Mouse (Mus musculus) common myeloid progenitor, adult 5-6 weeks (primary cell): ENCODE data around the gene Rgs7bp. TPM values are rescaled to one million over a fixed set of nuclear protein-coding genes. Genes with fewer than 3 reads are reported as not detected.

Experiments used
- ATAC-seq: replicated peaks from 2 replicates; pipeline ENCODE4 v1.8.0; 2016; ENCODE audit warnings: low read depth, mild to moderate bottlenecking, moderate TSS enrichment, inconsistent platforms; ENCODE audit not compliant: poor library complexity, severe bottlenecking
- total RNA-seq: library from RNA; stranded (forward); fragments of 200-1000, 187-1606 nt; gene quantifications from 2 replicates; pipeline ENCODE4 v1.2.3, GENCODE M21; 2017

Rgs7bp gene
- 1.7 and 3.0 TPM in 2 replicates for total RNA-seq

- ATAC-seq: peak; percentile 66
These were observed at the start of gene Rgs7bp for GRCm38 (mm10) chr13:105054181-105054940. Rgs7bp (minus strand) TSS chr13:105054930.

GRCm38 (mm10) chr13:105104385-105104784 lies 49.7 kb upstream of the Rgs7bp start:
- ATAC-seq: no peak

GRCm38 (mm10) chr13:105100705-105101104 lies 46.0 kb upstream of the Rgs7bp start:
- ATAC-seq: no peak

- no peak for ATAC-seq
These were observed 41.6 kb upstream of the Rgs7bp start for GRCm38 (mm10) chr13:105096316-105096715.

GRCm38 (mm10) chr13:105089276-105089675 lies 34.5 kb upstream of the Rgs7bp start:
- ATAC-seq: no peak

GRCm38 (mm10) chr13:105081862-105082261 lies 27.1 kb upstream of the Rgs7bp start, which contains the start of gene 4933425L06Rik:
4933425L06Rik (plus strand) TSS chr13:105082122.
- no peak for ATAC-seq

GRCm38 (mm10) chr13:105066890-105067845 lies 12.4 kb upstream of the Rgs7bp start:
- peak; percentile 55 for ATAC-seq

GRCm38 (mm10) chr13:105066119-105066518 lies 11.4 kb upstream of the Rgs7bp start:
- peak; percentile 71 for ATAC-seq

GRCm38 (mm10) chr13:105055374-105055773 lies 644 bp upstream of the Rgs7bp start:
- peak; percentile 68 for ATAC-seq

- 0 out of 2 replicates have a peak, but pooled peaks have one; percentile 2 for ATAC-seq
These were observed 195 bp upstream of the Rgs7bp start for GRCm38 (mm10) chr13:105054941-105055309.

GRCm38 (mm10) chr13:105053618-105054017 lies 1.1 kb downstream of the Rgs7bp start:
- ATAC-seq: no peak

- no peak for ATAC-seq
These were observed 3.3 kb downstream of the Rgs7bp start for GRCm38 (mm10) chr13:105051432-105051831.

GRCm38 (mm10) chr13:105048662-105049061 lies 6.1 kb downstream of the Rgs7bp start:
- ATAC-seq: peak; percentile 91

- peak; percentile 62 for ATAC-seq
These were observed 7.4 kb downstream of the Rgs7bp start for GRCm38 (mm10) chr13:105047377-105047776.

- ATAC-seq: no peak
These were observed 10.8 kb downstream of the Rgs7bp start for GRCm38 (mm10) chr13:105043882-105044281.

- no peak for ATAC-seq
These were observed 16.4 kb downstream of the Rgs7bp start for GRCm38 (mm10) chr13:105038334-105038733.

- no peak for ATAC-seq
These were observed 16.9 kb downstream of the Rgs7bp start for GRCm38 (mm10) chr13:105037816-105038215.

GRCm38 (mm10) chr13:105031882-105032281 lies 22.8 kb downstream of the Rgs7bp start:
- peak; percentile 56; the same call in 1 of the 2 replicates for ATAC-seq

GRCm38 (mm10) chr13:105028276-105028675 lies 26.5 kb downstream of the Rgs7bp start:
- ATAC-seq: no peak

GRCm38 (mm10) chr13:105016577-105016976 lies 38.2 kb downstream of the Rgs7bp start:
- ATAC-seq: peak; percentile 56
